Mouse (Mus musculus) liver, adult 2 months (tissue): ENCODE measurements around the gene Ccer1. TPM values are rescaled to one million over a fixed set of nuclear protein-coding genes. Genes with fewer than 3 reads are reported as not detected.
A peak's percentile ranks its signal among the peaks of the same experiment; 100 is the strongest.

Source experiments
- DNase-seq: peaks from one replicate; pipeline ENCODE4 v3.0.0-alpha.2; 2011; ENCODE audit warnings: low read depth, low spot score; ENCODE audit errors: extremely low read depth
- H3K27ac ChIP-seq: fragments of 200-500 bp; replicated peaks from 2 replicates; pipeline ENCODE4 v1.5.1; 2012; ENCODE audit warnings: low read depth, mild to moderate bottlenecking, control low read depth, inconsistent platforms, low read length; ENCODE audit not compliant: insufficient read depth
- H3K27me3 ChIP-seq: fragments of 200-500 bp; 2 replicates; pipeline ENCODE4 v1.6.1; 2012; ENCODE audit warnings: mild to moderate bottlenecking, moderate library complexity, low read length, inconsistent platforms; ENCODE audit not compliant: control insufficient read depth, insufficient read depth
- H3K36me3 ChIP-seq: fragments of 200-500 bp; 2 replicates; pipeline ENCODE4 v1.6.1; 2012; ENCODE audit warnings: low read length, inconsistent platforms; ENCODE audit not compliant: control insufficient read depth, insufficient read depth
- H3K4me1 ChIP-seq: fragments of 200-500 bp; 2 replicates; pipeline ENCODE4 v1.6.1; 2011; ENCODE audit warnings: low read length; ENCODE audit not compliant: control insufficient read depth, insufficient read depth
- H3K4me3 ChIP-seq: fragments of 200-500 bp; 2 replicates; pipeline ENCODE4 v1.5.1; 2011; ENCODE audit warnings: low read depth, mild to moderate bottlenecking, control low read depth, low read length, moderate library complexity; ENCODE audit not compliant: insufficient read depth
- H3K79me2 ChIP-seq: fragments of 200-500 bp; 2 replicates; pipeline ENCODE4 v1.6.1; 2012; ENCODE audit warnings: inconsistent platforms, mild to moderate bottlenecking, low read length, moderate library complexity; ENCODE audit not compliant: control insufficient read depth, insufficient read depth
- H3K9ac ChIP-seq: fragments of 200-500 bp; 2 replicates; pipeline ENCODE4 v1.6.1; 2012; ENCODE audit warnings: low read depth, mild to moderate bottlenecking, control low read depth, inconsistent platforms, low read length
- CTCF ChIP-seq: fragments of 200-500 bp; IDR thresholded peaks from 2 replicates; pipeline ENCODE4 v1.5.1; 2011; ENCODE audit warnings: low read depth, low read length, control low read depth
- POLR2A ChIP-seq: fragments of 200-500 bp; IDR thresholded peaks from 2 replicates; pipeline ENCODE4 v1.6.1; 2011; ENCODE audit warnings: low read length, control low read depth; ENCODE audit not compliant: insufficient read depth; ENCODE audit errors: extremely low read depth
- WGBS: fragments of 180-500 bp; shearing (Covaris S2); methylation state at CpG from one replicate; pipeline ENCODE4 v1.1.7; 2018; 5-methylcytosine and 5-hydroxymethylcytosine counted together
- polyA plus RNA-seq: library from polyadenylated mRNA; depleted of rRNA; stranded (reverse); fragments of >200 nt; gene quantifications from 2 replicates; pipeline ENCODE4 v1.2.3, GENCODE M21; 2012; rRNA removed
- total RNA-seq: library from RNA; depleted of rRNA; stranded (reverse); fragments of >200 nt; gene quantifications from 2 replicates; pipeline ENCODE4 v1.2.3, GENCODE M21; 2014; rRNA removed

The Ccer1 gene
- not detected in 2 replicates for total RNA-seq
- polyA plus RNA-seq, result not detected in 2 replicates

- TF ChIP-seq CTCF (no peak), POLR2A (no peak)
- Histone ChIP-seq H3K27me3 (no peaks in the 10 kb centered on the region), H3K4me1 (no peaks in the 10 kb centered on the region), H3K79me2 (no peaks in the 10 kb centered on the region), H3K9ac (no peak within 1 kb of the TSS), H3K4me3 (no peak within 1 kb of the TSS), H3K27ac (no peak within 1 kb of the TSS), H3K36me3 (no peaks in the 10 kb centered on the region)
- WGBS, result 65% methylated on average over 20 of the region's 20 CpGs
- no peak for DNase-seq
Measured at GRCm38 (mm10) chr10:97692913-97693312, at the start of gene Ccer1. Ccer1 (plus strand) TSS chr10:97693059.

DNA sequence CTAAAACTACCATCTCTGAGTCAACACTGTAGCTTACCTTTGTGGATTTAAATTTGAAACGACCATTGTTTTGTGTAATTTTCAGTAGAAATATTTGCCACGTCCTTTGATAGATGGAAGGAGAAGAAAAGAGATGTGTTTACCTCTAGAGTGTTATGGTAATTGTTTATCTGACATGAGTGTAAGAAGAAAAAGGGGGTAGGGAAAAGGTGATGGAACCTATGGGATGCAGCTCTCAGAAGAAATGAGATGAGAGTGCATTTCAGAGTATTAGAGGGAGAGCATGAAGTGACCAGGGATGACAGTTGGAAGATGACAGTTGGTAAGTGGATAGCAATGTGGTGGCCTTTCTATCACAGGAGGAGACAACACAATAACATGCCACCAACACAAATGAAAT lies 49.1 kb upstream of the Ccer1 start, which contains the start of gene Epyc:
Gene Epyc, plus strand, starts transcription at position 301 of the 400 bp plus-strand sequence.
- no peak for DNase-seq
- no peak within 1 kb of the TSS for H3K27ac ChIP-seq
- WGBS, result 66% methylated on average over 2 of the region's 2 CpGs
- TF ChIP-seq POLR2A, result no peak
- TF ChIP-seq CTCF, result no peak
- H3K4me1 ChIP-seq, result no peaks in the 10 kb centered on the region
- no peaks in the 10 kb centered on the region for H3K36me3 ChIP-seq
- H3K27me3 ChIP-seq, result no peaks in the 10 kb centered on the region
- no peak within 1 kb of the TSS for H3K9ac ChIP-seq
- no peaks in the 10 kb centered on the region for H3K79me2 ChIP-seq
- no peak within 1 kb of the TSS for H3K4me3 ChIP-seq

DNA sequence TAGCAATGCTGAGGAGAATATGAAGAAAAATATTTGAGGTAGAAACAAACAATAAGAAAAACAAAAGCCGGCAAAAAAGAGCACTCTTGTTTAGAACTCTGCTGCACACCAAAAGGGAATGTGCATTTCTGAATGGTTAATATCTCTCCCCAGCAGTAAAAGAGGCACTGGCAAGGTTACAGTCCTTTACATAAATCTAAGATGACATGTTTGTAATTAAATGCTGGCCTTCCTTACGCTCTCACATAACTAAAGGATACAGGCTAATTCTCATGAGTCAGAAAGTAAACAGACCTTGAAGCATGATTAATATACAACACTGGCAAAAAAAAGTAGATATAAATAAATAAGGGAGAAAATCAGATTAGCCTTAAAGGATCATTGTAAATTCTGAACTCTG lies 42.5 kb upstream of the Ccer1 start:
- 84% methylated on average over 2 of the region's 2 CpGs for WGBS
- Histone ChIP-seq H3K36me3 (no peaks in the 10 kb centered on the region), H3K27ac (no peak overlapping the region), H3K27me3 (no peaks in the 10 kb centered on the region), H3K4me1 (no peaks in the 10 kb centered on the region), H3K79me2 (no peaks in the 10 kb centered on the region), H3K9ac (no peak overlapping the region), H3K4me3 (no peak overlapping the region)
- no peak for DNase-seq
- TF ChIP-seq CTCF (no peak), POLR2A (no peak)

- no peaks in the 10 kb centered on the region for H3K4me1 ChIP-seq
- no peaks in the 10 kb centered on the region for H3K27me3 ChIP-seq
- no peak overlapping the region for H3K27ac ChIP-seq
- TF ChIP-seq CTCF (no peak), POLR2A (no peak)
- WGBS, result 86% methylated on average over 1 of the region's 1 CpGs
- H3K79me2 ChIP-seq, result no peaks in the 10 kb centered on the region
- H3K4me3 ChIP-seq, result no peak overlapping the region
- no peaks in the 10 kb centered on the region for H3K36me3 ChIP-seq
- no peak overlapping the region for H3K9ac ChIP-seq
- no peak for DNase-seq
Measured at GRCm38 (mm10) chr10:97659489-97659888, 33.4 kb upstream of the Ccer1 start.

DNA sequence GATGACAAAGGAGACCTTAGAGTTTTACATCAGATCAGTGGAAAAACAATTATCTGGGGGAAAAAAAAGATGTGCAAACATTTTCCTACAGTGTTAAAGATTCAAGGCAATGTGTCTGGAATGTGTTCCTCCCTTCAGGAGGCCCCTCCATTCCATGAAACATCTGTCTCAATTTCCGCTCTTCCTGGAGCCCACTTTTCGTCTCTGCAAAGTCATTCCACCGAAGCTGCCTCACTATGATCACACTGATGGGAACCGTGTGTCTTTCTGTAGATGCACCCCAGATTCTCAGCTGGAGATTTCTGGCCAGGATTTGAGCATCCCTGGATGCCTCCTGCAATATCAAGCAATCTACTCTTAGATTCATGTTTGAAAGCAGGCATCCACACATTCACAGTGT lies 24.2 kb upstream of the Ccer1 start:
- TF ChIP-seq CTCF (no peak), POLR2A (no peak)
- Histone ChIP-seq H3K36me3 (no peaks in the 10 kb centered on the region), H3K4me3 (no peak overlapping the region), H3K9ac (no peak overlapping the region), H3K27ac (no peak overlapping the region), H3K79me2 (no peaks in the 10 kb centered on the region), H3K4me1 (no peaks in the 10 kb centered on the region), H3K27me3 (no peaks in the 10 kb centered on the region)
- DNase-seq, result no peak
- WGBS, result 73% methylated on average over 4 of the region's 4 CpGs

DNA sequence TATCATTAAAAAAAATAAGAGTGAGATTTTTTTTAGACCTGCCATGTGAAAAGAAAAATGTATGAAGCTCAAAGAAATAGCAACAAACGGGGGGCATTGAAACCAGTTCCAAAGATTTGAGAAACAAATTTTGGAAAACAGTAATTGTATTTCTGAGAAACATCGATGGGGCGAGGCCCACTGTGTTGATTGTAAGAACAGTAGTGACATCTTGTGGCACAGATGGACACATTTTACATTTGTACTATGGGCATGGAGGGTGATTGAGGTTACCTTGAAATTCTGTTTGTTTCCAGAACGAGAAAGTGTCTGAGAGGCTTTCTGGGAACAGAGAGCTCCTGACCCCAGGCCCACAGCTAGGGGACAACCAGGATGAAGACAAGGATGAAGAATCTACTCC lies 22.7 kb upstream of the Ccer1 start:
- Histone ChIP-seq H3K9ac (no peak overlapping the region), H3K4me1 (no peaks in the 10 kb centered on the region), H3K27me3 (no peaks in the 10 kb centered on the region), H3K27ac (no peak overlapping the region), H3K79me2 (no peaks in the 10 kb centered on the region), H3K36me3 (no peaks in the 10 kb centered on the region), H3K4me3 (no peak overlapping the region)
- no peak for TF ChIP-seq POLR2A
- TF ChIP-seq CTCF, result no peak
- peak; percentile 4 for DNase-seq
- 52% methylated on average over 4 of the region's 4 CpGs for WGBS
